Mouse (Mus musculus): ENCODE data around the gene Ift88.

Gene Ift88

DNA sequence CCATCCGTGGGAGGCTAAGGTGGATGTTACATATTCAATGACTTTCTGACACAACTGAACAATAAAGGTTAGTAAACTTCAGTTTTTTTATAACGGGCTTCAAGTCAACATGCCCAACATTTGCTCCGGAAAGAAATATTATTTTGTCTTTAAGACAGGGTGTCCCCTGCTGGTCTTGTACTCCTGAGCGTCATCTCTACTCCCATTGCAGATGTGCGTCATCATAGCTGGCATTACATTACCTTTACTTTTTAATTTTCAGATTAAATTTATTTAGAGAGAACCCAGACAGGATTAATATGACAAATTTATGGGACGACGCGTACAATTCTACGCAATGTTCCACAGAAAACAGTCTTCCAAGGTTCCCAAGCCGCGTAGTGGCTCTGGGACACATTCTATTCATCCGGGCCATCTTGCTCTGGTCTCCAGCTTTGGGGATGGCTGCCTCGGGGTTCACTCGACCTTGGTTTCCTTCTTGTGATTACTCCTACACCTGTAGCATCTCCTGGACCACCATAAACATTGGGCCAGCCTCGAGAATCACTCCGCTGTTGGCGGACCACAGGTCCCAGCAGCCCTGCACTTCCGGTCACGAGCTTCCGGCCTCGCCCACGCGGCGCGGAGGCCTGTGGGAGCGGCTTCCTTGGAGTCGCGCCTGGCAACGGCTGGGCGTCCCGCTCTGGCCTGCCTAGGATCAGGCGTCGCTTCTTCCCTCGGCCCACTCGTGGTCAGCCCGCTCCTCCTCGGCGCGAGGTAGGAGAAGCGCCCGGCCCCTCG is at the start of gene Ift88:
Ift88 (plus strand) TSS at position 631 of the 780 bp plus-strand sequence.
- peak; percentile 91 for DNase-seq

DNA sequence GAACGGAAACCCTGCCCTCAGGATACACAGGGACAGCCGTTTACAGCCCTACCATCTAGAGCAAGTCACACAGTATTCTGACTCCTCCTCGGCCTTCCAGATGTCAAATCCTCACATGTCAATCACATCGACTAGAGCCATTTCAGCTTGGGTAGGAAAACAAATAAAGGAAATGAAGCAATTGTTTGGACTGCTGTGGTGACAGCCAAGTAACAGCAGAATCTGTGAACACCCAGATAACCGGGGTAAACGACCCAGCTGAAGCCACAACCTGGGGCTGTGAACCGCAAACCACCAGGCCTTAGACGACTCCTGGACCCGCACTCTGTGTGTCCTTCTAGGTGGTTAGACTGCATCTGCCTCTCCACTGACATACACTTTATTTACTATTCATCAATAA is 48.7 kb upstream of the Ift88 start:
- no peak for DNase-seq

DNA sequence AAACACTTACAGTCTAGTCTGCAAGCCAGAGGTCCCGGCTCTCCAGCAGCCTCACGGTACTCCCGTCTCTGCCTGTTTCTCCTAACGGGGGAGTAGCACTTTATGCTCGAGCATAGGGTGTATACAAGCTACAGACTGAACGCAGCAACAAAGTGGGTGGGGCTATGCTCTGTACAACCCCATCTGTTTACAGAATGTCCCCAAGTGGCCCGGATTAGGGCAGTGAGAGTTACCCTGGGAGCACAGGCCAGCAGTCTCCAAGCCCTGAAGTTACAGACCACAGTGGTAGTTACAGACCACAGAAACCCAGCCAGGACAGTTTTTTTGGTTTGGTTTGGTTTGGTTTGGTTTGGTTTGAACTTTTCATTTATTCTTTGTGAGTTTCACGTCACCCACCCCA is 47.8 kb upstream of the Ift88 start:
- no peak for DNase-seq

DNA sequence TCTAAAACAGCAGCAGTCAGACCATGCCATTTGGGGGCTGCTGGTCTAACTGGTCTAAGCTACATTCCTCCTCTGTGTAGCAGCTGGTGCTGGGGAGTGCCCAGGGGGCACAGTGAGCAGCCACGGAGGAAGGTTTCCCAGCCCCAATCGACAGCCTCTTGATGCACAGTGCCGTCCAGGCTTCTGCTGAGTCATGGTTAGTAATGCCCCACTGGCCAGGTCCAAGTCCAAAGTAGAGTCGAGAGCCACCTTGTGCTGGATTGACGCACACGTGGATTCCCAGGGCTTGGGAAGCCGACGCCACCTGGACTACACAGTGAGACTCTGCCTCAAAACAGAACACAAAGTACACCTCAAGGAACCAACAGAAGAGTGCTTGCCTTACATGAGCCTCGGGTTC is 46.9 kb upstream of the Ift88 start:
- no peak for DNase-seq

DNA sequence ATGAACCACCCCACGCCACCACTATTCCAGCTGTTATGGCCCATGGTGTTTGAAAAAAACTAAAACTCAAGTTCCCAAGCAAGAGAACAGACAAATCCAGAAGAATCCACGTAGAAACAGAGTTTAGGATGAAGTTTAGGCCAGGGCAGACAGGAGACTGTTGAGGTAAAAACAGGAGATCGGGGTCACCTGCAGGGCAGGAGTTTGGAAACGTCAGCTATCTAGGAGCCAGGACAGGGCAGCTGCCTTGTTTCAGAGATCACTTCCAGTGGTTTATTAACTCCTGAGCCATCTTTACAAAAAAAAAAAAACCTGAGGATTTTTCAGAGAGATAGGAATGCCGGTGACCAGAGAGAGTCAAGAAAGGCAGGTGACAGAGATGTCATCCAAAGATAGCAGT is 46.3 kb upstream of the Ift88 start:
- DNase-seq: no peak

DNA sequence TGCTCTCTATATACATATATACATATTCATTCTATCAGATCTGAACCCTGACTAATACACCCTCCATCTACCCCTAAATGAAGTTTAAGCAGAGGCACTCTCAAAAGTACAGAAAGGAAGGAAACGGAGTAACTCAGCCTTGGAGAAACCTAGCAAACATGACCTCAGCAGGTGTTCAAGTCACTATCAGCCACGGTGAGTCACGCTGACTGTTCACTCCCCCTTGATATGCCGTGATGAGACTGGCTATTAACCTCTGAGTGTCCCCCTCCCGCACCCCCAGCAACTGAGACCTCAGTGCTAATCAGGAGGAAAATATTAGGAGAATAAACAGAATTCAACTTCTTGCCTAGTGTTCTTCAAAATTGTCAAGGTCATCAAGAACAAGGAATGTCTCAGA is 38.2 kb upstream of the Ift88 start:
- no peak for DNase-seq

DNA sequence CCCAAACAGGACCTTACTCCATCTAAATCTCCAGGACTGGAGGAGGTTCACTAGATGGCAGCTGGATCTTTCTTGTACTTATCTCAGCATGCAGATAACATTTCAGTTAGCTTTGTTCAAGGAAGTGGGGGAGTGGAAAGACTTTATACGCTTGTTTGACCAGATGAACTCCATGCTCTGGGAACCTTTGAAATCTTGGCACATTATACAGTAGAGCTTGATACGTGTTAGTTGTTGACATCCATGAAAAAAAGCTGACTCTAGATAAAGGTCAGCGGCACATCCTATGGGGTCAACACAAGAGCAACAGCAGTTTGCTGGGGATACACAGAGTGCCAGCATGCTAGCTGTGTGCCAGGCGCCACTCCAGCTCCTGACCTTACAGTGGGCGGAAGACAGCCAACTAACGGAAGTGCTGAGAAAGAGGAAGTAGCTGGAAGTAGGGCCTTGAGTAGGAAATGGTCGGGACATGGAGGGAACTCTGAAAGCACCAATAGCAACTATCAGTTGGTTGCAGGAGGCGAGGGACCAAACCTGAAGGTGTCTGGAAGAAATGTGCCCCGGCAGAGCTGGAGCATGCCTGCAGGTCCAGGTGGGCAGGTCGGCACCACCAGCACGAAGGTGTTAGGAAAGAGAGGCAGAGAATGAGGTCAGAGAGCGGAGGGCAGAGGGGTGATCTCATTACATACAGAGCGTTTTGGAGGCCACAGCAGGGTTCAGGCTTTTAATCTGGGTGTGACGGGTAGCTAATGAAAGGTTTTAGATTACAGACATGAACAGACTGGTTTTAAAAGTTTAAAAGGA is 36.9 kb upstream of the Ift88 start:
- DNase-seq: no peak

DNA sequence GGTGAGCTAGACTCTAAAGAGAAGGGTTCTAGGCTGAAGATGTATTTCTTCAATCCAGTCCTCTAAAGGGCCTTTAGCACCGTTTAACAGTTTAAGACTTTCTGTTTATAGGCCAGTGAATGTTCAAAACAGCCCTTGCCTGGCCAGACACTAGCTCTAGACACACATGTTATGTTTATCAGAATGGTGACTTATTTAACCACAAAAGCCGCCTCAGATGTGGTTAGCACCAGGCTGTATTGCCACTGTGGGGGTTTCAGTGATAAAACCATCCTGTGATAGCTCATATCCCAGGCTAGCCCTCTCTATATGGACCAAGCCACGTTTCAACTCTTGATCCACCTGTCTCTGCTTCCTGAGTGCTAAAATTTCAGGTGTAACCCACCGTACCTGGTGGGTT is 32.2 kb upstream of the Ift88 start:
- no peak for DNase-seq

DNA sequence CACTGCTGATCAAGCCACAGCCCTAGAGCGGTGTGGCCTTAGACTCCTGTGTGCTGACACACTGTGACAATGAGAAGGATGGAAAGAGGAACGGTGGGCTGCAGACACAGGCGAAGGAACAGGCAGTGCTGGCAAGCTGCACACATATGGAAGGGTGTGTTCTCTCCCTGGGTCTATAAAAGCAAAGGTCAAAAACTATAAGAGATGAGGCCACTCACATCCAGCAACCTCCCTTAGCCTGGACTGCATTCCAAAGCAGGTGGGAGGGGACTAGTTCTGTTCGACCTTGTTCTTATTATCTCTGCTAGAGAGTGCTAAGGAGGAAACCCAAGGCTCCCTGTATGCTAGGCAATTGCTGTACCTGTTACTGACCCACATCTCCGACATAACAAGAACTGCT is 31.6 kb upstream of the Ift88 start:
- DNase-seq: no peak

DNA sequence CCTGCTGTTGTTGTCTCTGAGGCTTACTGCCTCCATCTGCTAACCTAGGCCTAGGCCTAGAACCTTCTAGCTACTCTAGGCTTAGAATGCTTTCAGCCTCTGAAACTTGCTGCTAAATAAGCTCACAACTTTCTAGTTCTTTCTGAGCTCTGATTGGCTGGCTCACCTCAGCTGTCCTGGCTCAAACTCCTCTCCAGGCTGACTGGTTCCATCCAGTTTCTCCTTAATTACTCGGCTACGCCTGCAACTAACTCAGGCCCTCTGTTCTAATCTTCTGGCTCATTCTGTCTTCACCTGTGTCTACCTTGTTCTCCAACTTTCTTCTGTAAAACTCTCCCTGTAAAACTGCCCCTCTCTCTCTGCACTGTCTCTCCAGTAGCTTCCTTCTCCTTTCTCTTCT is 28.4 kb upstream of the Ift88 start:
- no peak for DNase-seq

DNA sequence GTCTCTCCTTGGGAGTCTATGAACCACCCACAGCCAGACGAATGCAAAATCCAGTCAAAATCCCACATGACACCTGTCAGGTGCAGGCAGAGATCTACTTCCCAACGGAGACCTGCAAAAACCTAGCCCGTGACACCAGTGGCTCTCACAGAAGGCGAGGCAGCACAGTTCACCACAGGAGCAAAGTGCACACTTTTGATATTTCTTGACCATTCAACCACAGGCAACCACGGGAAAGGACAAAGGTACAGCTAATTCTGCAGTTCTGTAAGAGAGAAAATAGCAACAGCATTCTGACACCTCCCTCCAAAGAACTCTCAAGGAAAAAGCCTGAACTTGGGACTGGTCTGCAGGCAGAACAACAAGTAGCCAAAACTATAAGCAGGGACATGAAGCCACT is 26.6 kb upstream of the Ift88 start:
- no peak for DNase-seq

DNA sequence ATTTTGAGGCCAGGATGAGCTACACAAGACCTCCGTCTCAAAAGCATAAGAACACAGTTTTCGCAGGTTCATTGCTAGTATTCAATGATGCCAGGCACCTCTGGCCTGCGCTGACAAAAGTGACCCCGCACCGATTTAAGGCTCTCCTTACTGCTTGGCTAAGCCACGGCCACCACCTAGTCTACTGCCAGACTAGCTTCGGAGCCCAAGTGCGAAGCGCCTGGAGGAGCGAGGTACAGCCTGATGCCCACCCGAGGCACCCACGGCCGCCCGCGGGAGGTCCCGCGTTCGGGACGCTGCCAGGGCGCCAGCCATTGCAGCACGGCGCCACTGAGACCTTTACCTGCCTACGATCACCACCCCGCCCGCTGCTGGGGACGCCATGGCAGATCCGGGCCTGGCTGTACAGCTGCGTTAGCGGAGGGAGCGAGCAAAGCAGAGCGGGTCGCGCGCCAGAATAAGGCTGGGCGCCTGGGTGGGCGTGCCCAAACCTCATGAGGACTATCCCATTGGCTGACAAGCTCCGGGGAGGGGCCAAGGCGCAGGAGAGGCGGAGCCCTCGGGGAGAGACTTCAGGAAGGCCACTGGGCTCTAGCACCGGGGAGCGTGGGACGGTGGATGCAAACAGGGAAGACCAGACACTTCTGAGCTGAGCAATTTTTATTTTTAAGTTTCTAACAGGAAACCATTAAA is 25.7 kb upstream of the Ift88 start, which contains the start of gene Cryl1:
Cryl1 (minus strand) TSS at position 465 of the 693 bp plus-strand sequence.
- peak; percentile 94 for DNase-seq

DNA sequence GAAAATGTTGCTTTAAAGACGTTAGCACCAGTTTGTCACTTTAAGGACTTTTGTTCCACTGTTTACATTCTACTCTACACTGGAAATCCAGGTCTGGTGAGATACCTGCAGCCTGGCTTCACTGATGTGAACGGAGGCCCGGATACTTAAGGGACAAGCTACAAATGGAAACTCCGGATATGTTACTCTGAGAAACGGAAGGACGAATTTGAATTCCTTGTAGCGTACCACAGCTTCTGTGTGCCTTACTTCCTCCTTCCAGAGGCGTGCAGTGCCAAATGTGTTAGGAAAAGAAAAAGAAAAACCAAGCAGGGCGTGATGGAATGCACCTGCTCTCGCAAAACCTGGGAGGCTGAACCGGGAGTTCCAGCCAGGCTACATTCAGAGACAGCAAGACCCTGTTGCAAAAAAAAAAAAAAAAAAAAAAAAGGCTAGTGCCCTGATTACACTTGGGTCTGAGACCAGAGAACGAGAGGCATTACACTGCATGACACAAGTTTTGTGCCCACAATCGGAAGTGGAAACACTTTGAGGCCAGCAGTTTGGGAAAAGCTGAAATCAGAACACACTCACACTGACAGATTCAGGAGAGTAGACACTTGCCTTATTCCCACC is 24.9 kb upstream of the Ift88 start:
- peak; percentile 10 for DNase-seq

DNA sequence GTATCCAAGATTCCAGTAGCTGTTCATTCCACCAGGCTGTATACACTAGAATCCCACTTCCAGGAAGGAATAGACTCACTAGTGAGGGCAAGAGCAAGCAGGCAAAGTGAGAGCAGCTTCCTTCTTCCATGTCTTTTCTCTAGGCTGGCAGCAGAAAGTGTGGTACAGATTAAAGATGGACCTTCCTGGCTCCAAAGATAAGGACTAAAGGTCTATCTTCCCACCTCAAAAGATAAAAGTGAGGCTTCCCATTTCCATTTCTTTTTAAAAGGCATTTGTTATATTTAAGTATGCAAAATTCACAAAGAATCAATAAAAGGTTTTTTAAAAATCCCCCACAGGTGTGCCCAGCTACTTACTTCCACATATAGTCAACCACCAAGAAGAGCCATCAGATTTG is 21.0 kb upstream of the Ift88 start:
- DNase-seq: no peak

DNA sequence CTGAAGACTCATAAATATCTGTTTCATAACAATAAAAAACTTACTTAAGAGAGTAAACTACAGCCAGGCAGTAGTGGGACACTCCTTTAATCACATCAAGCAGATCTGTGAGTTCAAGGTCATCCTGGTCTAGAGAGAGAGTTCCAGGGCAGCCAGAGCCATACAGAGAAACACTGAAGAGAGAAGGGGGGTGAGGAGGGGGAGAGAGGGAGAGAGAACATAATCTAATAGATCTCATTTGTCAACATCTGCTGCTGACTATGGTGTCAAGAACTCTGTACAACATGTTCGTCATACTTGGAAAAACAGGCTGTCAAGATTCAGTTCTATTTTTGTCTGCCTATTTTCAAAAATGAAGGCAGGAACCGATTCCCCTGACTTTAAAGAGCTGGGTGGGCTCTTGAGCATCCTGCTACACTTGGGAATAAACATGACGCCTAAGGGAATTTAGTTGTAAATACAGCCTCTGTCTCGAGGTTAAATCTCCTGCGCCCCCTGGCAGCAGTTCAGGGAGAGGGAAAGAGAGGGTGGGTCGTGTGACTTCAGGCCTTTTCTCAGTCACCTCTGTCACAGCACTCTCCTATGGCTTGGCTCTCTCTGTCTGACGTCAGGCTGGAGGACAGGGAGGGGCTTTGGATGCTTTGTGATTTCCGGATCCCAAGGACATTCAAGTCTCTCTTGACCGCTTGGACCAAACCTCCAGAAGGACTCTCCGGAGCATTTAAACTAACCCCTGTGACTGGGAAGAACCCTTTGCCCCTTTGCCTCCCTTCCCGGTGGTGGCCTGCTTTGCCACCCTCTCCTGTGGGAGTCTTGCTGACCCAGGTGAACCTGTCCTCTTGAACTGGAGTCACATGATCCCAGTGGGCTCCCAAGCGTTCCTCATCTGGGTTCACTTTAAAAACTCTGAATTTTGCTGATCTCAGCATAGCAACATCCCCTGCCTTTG is 16.5 kb upstream of the Ift88 start:
- DNase-seq: no peak

DNA sequence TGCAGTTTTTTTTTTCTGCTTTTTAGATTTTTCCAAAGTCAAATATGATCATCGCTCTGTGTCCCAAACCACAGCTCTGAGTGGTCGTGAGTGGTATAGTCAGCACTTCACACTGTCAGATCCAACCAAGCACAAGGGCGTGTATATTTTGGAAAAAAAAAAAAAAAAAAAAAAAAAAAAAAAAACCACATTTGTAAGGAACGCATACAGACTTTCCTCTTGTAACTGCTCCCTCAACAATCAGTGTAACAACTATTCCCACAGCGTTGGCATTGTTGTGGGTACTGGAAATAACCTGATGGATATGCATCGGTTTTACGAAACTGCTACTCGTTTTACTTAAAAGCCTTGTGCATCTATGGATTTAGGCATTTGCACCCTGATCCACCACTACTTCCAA is 15.8 kb upstream of the Ift88 start:
- no peak for DNase-seq

DNA sequence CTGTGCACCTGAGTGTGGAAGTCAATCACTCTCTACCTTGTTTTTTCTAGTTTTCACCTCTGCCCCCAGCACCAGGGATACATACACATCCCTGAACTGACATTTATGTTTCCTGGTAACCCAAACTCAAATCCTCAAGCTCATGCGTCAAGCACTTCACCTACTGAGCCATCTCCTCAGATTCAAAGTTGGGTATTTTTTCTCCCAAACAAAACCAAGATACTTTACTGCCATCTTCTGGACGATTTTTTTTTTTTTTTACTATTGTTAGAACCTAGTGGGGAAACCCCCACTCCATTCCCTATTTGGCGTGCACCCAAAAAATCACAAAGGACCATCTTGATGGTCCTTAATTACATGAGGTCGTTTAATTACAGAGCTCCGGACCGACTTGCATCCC is 14.8 kb upstream of the Ift88 start:
- no peak for DNase-seq

DNA sequence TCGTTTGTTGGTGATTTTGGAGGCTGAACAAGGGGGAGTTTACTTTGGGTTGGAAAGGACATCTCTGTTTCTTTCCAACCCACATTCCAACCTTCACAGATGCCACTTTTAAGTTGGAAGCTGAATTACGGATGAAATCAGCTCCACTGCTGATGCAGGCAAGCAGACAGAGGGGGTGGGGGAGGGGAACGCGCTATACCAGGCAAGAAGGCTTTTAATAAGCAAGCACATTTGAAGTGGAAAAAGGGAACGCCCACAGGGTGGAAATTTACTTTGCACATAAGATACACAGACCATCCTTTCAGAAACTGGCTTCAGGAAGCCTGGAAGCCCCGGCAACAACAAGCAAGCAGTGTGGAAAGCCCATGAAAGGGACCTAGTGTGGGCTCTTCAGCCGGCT is 11.7 kb upstream of the Ift88 start:
- DNase-seq: no peak

DNA sequence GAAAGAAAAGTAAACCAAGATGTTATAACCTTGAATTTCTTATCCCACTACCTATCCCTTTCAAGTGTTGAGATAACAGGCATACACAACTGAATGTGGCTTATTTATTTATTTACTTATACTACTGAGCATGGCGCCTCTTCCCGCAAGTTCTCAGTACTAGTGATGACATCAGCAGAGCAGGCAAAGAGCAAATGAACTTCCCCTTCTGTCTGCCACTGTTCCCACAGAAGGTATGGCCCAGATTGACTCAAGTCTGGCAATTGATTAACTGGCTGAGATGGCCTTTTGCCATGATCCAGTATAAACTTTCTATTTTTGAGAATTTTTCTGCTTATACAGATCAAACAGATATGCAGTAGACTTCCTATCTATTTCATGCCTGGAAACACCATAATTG is 6.7 kb upstream of the Ift88 start:
- DNase-seq: no peak

DNA sequence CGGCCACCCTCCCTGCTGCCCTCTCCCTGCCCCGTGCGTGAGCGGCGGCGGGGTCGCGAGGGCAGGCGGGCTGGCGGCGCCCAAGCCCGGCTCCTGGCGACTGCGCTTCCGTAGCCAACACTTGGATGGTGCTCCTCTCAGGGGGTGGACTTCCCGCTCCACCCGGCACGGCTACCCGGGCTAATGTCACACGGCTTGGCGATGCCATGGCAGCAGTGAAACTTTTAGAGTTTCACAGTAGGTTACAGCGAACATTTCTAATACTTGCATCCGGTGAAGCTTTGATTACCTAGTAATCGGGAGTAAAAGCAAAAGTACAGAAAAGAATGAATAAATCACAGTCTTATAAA is 325 bp downstream of the Ift88 start:
- no peak for DNase-seq

DNA sequence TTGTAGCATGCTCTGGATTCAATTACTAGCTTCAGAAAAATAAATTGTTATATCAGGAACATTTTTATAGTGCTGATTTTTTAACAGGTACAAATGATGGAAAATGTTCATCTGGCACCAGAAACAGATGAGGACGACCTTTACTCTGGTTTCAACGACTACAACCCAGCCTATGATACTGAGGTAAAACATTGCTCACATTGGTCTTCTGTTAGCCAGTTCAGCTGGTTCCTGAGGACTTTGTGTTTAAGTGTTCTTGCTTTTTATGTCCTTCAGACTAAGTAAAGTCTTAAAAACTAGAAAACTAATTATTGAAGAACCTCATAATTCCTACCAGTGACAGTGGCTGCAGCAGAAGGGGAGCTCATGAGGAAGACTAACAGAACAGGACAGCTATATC is 6.6 kb downstream of the Ift88 start:
- no peak for DNase-seq

DNA sequence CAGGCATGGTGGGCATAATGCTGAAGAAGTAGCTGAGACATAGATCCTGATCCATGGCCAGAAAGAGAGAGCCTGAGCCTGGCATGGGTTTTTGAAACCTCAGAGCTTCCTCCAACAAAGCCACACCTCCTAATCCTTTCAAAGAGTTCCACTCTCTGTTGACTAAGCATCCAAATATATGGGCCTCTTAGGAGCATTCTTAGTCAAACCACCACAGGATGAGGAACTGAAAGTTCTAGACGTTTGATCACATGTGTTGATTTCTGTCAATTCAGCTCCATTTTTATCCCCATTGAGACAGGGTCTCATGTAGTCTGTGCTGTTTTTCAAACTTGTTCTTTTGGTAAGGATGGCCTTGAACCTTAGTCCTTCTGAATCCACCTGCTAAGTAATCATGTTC is 28.7 kb downstream of the Ift88 start:
- DNase-seq: no peak
